Mouse (Mus musculus): ENCODE measurements around the gene Nfe2l2. TPM values are rescaled to one million over a fixed set of nuclear protein-coding genes. Genes with fewer than 3 reads are reported as not detected.
"Not testable (repeated sequence)": the region's sequence is repeated elsewhere in the genome, so short reads cannot be mapped to it uniquely, and the experiment has no call there.

Nfe2l2 gene
- polyA plus RNA-seq, 1 experiment from 2014 or later: 39.4 TPM

DNA sequence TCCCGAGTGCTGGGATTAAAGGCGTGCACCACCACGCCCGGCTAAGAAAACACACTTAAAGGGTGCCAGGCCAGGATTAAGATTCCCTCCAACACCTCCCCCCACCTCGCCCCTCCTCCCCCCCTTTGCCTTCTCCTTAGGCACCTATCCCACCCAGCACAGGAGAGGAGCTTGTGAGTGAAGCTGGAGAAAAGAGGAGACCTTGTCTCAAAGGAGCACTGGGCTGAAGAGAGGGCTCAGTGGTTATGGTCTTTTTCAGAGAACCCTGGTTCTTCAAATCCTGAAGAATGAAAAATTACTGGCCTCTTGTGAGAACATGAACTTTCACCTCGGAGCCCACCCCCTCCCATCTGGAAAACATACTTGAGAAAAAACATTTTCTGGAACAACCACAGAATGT lies 66.6 kb downstream of the Nfe2l2 start:
- H3K9ac ChIP-seq; H3K36me3 ChIP-seq; H3K9me3 ChIP-seq; H3K4me1 ChIP-seq; H3K4me3 ChIP-seq; ATAC-seq (ENCODE audit: insufficient number of reproducible peaks, insufficient read depth, low FRiP score, low TSS enrichment, low read depth); H3K27ac ChIP-seq; H3K4me2 ChIP-seq; H3K27me3 ChIP-seq: not testable (repeated sequence)
- 86% methylated on average over 6 of the region's 6 CpGs for WGBS

DNA sequence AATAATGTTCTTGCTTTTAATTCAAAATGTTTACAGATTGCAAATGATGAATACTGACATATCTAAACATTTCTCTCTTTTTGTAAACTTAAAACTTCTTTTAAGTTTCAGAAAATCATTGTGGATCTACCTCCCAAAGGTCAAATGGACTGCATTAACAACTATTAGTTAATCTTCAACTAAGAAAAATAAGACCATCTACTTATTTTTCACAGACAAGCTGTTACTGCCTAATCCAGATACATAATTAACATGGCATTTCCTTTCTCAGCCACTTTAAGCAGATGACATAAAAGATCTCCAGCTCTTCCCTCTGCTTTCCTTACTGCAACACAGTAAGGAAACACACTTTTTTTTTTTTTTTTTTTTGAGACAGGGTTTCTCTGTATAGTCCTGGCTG lies 67.1 kb downstream of the Nfe2l2 start:
- H3K27me3 ChIP-seq: no peaks in the 10 kb centered on the region
- H3K4me3 ChIP-seq: no peak overlapping the region
- no peak overlapping the region for H3K9ac ChIP-seq
- no peak overlapping the region for H3K27ac ChIP-seq
- no peak for ATAC-seq (ENCODE audit: insufficient number of reproducible peaks, insufficient read depth, low FRiP score, low TSS enrichment, low read depth)
- peaks cover 9% of the 10 kb centered on the region for H3K4me1 ChIP-seq
- no peak overlapping the region for H3K4me2 ChIP-seq
- H3K36me3 ChIP-seq: no peaks in the 10 kb centered on the region
- H3K9me3 ChIP-seq: no peaks in the 10 kb centered on the region

DNA sequence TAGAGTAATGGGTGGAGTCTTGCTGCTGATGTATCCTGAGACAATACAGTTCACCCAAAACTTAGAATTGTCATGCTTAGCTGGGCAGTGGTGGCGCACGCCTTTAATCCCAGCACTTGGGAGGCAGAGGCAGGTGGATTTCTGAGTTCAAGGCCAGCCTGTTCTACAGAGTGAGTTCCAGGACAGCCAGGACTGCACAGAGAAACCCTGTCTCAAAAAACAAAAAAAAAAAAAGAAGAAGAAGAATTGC lies 67.5 kb downstream of the Nfe2l2 start:
- not testable (repeated sequence) for H3K4me3 ChIP-seq

DNA sequence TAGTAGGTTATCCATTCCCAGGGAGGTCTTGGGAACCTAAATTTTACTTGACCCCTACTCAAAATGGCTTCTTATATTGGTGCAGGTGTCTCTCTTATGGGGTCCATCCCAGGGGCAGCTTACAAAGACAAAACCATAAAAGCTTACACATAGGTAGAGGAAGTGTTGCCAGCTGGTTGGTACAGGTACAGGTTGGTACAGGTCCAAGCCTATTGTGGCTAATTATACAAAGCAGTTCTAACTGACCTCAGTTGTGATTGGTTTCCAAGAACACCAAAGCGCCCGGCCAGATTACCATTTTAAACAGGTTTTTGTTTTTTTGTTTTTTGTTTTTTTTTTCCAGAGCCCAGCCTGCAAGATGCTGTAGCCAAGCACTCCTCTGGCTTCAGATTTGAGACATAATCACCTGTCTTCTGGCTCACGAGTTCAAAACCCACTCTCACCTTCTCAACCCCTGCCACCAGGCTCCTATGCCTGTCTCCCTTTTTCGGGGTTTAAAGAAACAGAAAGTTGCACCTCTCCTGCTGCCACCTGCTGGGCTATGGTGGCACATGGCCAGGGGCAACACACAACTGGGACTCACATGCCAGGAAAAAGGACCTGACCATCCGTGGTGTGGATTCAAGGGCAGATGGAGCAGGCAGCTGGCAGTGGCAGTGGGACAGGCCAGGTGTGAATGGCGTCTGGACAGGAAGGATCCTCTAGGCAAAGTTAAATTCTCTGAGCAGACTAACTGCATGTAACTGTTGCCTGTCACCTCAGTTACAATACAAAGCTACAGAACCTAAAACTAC lies 68.0 kb downstream of the Nfe2l2 start:
- ATAC-seq (ENCODE audit: insufficient number of reproducible peaks, insufficient read depth, low FRiP score, low TSS enrichment, low read depth): no peak
- no peaks in the 10 kb centered on the region for H3K9me3 ChIP-seq
- no peak overlapping the region for H3K4me3 ChIP-seq
- no peak overlapping the region for H3K9ac ChIP-seq
- no peak overlapping the region for H3K4me2 ChIP-seq
- 73% methylated on average over 6 of the region's 6 CpGs for WGBS
- H3K27ac ChIP-seq: no peak overlapping the region
- H3K27me3 ChIP-seq: no peaks in the 10 kb centered on the region
- H3K4me1 ChIP-seq: peaks cover 9% of the 10 kb centered on the region
- H3K36me3 ChIP-seq: no peaks in the 10 kb centered on the region

More for the DNA sequence above, 67.5 kb downstream of the Nfe2l2 start:
- WGBS: 92% methylated on average over 2 of the region's 2 CpGs
- not testable (repeated sequence) for H3K4me1 ChIP-seq; H3K9me3 ChIP-seq; H3K4me2 ChIP-seq; H3K9ac ChIP-seq; H3K36me3 ChIP-seq; H3K27ac ChIP-seq; H3K27me3 ChIP-seq; ATAC-seq (ENCODE audit: insufficient number of reproducible peaks, insufficient read depth, low FRiP score, low TSS enrichment, low read depth)

DNA sequence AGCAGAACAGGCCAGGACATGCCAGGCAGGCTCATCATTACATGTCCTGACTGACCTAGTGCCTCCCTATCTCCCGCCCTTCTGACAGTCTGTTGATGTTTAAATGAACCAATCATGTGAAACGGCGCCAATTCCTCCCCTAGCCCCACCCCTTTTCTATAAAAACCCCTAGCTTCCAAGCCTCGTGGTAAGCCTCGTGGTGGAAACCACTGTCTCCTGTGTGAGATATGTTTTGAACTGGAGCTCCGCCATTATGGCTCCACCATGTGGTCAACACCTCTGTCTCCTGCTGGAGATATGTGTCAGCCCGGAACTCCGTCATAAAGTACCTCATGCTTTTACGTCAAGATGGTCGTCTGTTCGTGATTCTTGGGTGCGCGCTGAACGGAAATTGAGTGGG lies 70.0 kb downstream of the Nfe2l2 start:
- not testable (repeated sequence) for H3K9ac ChIP-seq; ATAC-seq (ENCODE audit: insufficient number of reproducible peaks, insufficient read depth, low FRiP score, low TSS enrichment, low read depth); H3K4me1 ChIP-seq; H3K4me3 ChIP-seq; H3K27ac ChIP-seq; H3K9me3 ChIP-seq; H3K27me3 ChIP-seq; H3K4me2 ChIP-seq; H3K36me3 ChIP-seq
- WGBS: 93% methylated on average over 14 of the region's 14 CpGs

DNA sequence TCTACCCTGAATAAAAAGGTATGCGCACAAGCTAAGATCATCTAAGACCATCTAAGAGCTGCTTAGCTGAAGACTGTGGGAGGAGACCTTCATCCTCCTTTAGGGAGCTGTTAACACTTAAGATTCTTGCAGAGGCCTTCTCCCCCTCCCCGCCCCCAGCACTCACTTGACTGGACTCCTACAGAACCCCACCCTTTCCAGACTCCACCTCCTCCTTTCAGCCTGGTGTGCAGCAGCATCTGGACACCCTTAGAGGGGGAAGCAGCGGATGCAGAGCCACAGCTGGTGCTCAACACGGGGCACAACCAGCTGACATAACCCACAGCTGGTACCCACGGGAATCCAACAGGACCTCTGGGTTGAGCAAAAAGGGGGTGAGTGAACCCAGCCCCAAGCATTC lies 70.7 kb downstream of the Nfe2l2 start:
- Histone ChIP-seq H3K36me3 (no peaks in the 10 kb centered on the region), H3K9ac (no peak overlapping the region), H3K9me3 (no peaks in the 10 kb centered on the region), H3K4me1 (peaks cover 9% of the 10 kb centered on the region), H3K27me3 (no peaks in the 10 kb centered on the region), H3K27ac (no peak overlapping the region), H3K4me3 (no peak overlapping the region), H3K4me2 (no peak overlapping the region)
- no peak for ATAC-seq (ENCODE audit: insufficient number of reproducible peaks, insufficient read depth, low FRiP score, low TSS enrichment, low read depth)
- WGBS: 52% methylated on average over 5 of the region's 5 CpGs

DNA sequence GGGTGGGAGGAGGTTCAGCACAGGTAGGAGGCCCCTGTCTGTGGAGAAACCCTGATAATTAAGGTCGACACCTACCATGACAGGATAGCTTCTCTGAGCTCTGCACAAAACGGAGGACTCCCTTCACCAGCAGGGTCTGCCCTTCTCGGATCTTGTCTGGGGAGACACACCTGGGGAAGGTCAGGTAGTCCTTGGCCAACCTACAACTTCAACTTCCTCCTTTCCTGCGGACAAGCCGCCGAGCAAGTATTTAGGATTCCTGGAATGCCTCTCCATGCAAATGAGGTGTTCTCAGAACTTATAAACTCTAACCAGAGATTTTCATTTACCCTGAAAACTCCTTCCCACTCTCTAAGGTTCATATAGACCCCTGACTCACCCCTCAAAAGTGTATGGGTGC lies 71.1 kb downstream of the Nfe2l2 start:
- Histone ChIP-seq H3K4me2 (no peak overlapping the region), H3K36me3 (no peaks in the 10 kb centered on the region), H3K27ac (no peak overlapping the region), H3K4me3 (no peak overlapping the region), H3K9me3 (no peaks in the 10 kb centered on the region), H3K27me3 (no peaks in the 10 kb centered on the region), H3K9ac (no peak overlapping the region), H3K4me1 (peaks cover 9% of the 10 kb centered on the region)
- ATAC-seq (ENCODE audit: insufficient number of reproducible peaks, insufficient read depth, low FRiP score, low TSS enrichment, low read depth): no peak
- 76% methylated on average over 6 of the region's 6 CpGs for WGBS

DNA sequence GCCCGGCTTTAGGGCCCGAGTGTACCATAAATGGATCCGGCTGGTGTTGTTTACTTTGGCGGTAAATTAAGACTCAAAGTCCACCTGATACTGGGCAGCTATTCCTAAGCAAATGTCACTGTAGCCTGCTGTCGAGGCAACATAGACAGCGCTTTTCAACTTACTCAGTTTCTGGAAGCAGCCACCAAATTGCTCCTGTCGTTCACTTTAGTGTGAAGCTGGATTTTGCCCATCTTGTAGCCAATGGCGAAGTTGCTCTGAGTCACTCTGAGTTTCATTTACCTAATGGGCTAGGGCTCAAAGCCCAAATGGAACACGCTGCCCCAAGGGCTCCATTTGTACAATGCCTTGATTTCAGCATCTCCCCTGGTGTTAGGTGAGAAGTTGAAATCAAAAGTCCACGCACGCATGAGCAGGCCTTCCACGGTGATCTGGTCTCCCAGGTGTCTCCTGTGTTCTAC lies 71.7 kb downstream of the Nfe2l2 start:
- WGBS: 88% methylated on average over 12 of the region's 12 CpGs
- H3K9ac ChIP-seq: no peak overlapping the region
- H3K9me3 ChIP-seq: no peaks in the 10 kb centered on the region

DNA sequence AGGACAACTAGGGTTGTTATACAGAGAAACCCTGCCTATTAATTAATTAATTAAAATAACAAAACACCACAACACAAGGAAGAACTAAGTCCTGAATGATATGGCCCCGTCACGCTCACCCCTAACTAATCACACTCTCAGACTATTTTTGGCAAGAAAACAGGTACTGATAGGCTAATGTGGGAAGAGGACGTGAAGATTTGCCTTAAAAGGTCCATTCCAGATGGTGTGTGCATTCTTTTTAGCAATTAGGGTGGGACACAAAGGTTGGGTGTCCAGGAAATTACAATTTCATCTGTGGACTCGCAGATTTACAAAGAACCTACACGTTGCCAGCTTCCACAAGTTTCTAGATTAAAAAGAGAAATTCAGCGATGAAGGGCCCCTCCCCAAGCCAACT lies 72.4 kb downstream of the Nfe2l2 start:
- H3K27ac ChIP-seq: no peak overlapping the region
- peaks cover 9% of the 10 kb centered on the region for H3K4me1 ChIP-seq
- WGBS: 81% methylated on average over 6 of the region's 6 CpGs
- H3K9ac ChIP-seq: no peak overlapping the region
- no peak overlapping the region for H3K4me2 ChIP-seq
- no peaks in the 10 kb centered on the region for H3K36me3 ChIP-seq
- H3K9me3 ChIP-seq: no peaks in the 10 kb centered on the region
- no peak overlapping the region for H3K4me3 ChIP-seq
- H3K27me3 ChIP-seq: no peaks in the 10 kb centered on the region
- no peak for ATAC-seq (ENCODE audit: insufficient number of reproducible peaks, insufficient read depth, low FRiP score, low TSS enrichment, low read depth)

More for the DNA sequence above, 71.7 kb downstream of the Nfe2l2 start:
- Histone ChIP-seq H3K4me2 (no peak overlapping the region), H3K27me3 (no peaks in the 10 kb centered on the region), H3K4me1 (peaks cover 9% of the 10 kb centered on the region), H3K27ac (no peak overlapping the region), H3K36me3 (no peaks in the 10 kb centered on the region), H3K4me3 (no peak overlapping the region)
- ATAC-seq (ENCODE audit: insufficient number of reproducible peaks, insufficient read depth, low FRiP score, low TSS enrichment, low read depth): no peak

DNA sequence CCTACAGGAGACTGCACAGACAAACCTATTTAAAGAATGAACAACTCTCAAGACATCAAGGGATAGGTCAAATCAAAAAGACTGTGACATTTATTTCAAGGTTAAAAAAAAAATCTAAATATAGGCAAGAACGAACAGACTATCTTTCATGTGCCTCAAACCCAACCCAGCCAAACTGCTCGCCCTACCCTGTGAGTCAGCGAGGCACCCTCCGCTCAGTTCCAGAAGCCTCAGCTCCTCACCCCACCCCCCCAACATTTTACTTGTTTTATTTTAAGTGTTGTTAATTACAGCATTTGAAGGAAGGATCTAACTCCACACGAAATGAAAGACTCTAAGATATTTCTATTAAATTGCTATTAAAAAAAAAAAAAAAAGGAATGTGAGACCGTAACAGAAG lies 73.0 kb downstream of the Nfe2l2 start:
- Histone ChIP-seq H3K27me3 (no peaks in the 10 kb centered on the region), H3K4me1 (peaks cover 9% of the 10 kb centered on the region), H3K9ac (no peak overlapping the region), H3K4me3 (no peak overlapping the region), H3K9me3 (no peaks in the 10 kb centered on the region), H3K36me3 (no peaks in the 10 kb centered on the region), H3K27ac (no peak overlapping the region), H3K4me2 (no peak overlapping the region)
- WGBS: 64% methylated on average over 6 of the region's 6 CpGs
- ATAC-seq (ENCODE audit: insufficient number of reproducible peaks, insufficient read depth, low FRiP score, low TSS enrichment, low read depth): no peak

DNA sequence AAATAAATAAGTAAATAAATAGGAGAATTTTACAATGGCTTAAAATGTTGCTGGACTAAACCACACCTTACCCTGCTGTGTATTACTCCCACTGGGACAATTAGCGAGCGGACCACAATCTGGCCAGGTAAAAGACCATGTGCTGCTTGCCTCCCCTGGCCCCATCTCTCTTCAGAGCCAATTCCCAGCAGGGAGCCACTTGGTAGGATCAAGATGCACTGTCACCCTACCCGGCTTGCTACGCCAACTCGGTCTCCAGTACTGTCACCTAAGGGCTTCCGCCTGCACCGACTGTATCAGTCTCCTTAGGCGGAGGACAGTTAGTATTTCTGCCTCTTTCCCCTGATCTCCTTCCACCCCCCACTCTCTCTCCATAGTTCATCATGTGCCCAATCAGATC lies 76.0 kb downstream of the Nfe2l2 start:
- ATAC-seq (ENCODE audit: insufficient number of reproducible peaks, insufficient read depth, low FRiP score, low TSS enrichment, low read depth): no peak
- Histone ChIP-seq H3K36me3 (no peaks in the 10 kb centered on the region), H3K4me3 (no peak overlapping the region), H3K27me3 (no peaks in the 10 kb centered on the region), H3K4me2 (no peak overlapping the region), H3K4me1 (no peaks in the 10 kb centered on the region; the same call in 1 of the 2 replicates), H3K9ac (no peak overlapping the region), H3K27ac (no peak overlapping the region), H3K9me3 (no peaks in the 10 kb centered on the region)
- WGBS: 88% methylated on average over 8 of the region's 8 CpGs

DNA sequence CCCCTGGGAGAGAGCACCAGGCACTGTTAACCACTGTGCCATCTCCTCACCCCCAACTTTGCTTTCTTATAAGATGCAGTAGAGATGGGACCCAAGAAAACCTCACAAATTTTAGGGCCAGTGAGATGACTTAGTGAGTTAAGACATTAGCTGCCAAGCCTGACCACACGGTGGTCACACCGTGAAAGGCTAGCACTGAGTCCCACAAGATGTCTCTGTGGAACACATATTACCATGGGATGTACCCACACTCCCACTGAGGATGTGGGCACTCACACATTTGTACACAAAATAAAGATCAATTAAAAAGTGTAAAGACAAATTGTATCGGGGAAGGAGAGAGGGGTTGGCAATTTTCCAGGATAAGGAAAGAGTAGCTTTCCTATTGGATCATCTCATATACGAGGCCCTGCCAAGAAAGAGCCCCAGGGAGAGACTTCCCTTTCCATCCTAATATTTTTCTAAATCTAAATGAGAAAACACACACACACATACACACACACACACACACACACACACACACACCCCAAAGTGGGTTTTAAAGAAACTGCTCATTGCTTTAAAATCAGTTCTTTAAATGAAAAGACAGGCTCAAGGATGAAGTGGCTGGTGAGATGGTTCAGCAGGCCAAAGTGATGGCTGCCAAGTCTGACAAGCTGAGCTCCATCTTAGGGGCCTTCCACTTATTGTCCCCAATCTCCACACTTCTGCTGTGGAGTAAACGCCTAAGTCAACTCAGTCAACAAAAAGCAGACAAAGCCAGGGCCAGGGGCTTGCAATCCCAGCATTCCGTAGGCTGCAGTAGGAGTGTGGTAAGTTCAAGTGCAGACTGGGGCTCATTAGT lies 77.6 kb downstream of the Nfe2l2 start:
- H3K4me3 ChIP-seq: no peak overlapping the region
- H3K4me2 ChIP-seq: no peak overlapping the region
- no peaks in the 10 kb centered on the region for H3K4me1 ChIP-seq
- WGBS: 75% methylated on average over 6 of the region's 6 CpGs
- no peaks in the 10 kb centered on the region for H3K36me3 ChIP-seq
- no peak for ATAC-seq (ENCODE audit: insufficient number of reproducible peaks, insufficient read depth, low FRiP score, low TSS enrichment, low read depth)
- H3K27me3 ChIP-seq: no peaks in the 10 kb centered on the region
- no peak overlapping the region for H3K9ac ChIP-seq
- no peak overlapping the region for H3K27ac ChIP-seq
- H3K9me3 ChIP-seq: no peaks in the 10 kb centered on the region

Data from embryonic facial prominence, embryonic 13.5 days (tissue).